Mouse (Mus musculus) lung, postnatal 0 days (tissue): Measurements from ENCODE around the gene Ankrd44.

Experiments
- CTCF ChIP-seq: IDR thresholded peaks from 2 replicates; pipeline ENCODE4 v1.5.1; 2016; ENCODE audit warnings: antibody characterized with exemption, mild to moderate bottlenecking
- EP300 ChIP-seq: IDR thresholded peaks from 2 replicates; pipeline ENCODE4 v1.6.1; 2016; ENCODE audit warnings: antibody characterized with exemption, mild to moderate bottlenecking, control low read depth

GRCm38 (mm10) chr1:54924760-54925159, 1.4 kb downstream of the Ankrd44 start:
- TF ChIP-seq CTCF (no peak), EP300 (no peak)
